Mouse (Mus musculus): Measurements from ENCODE around the gene Dhx8. TPM values are rescaled to one million over a fixed set of nuclear protein-coding genes. Genes with fewer than 3 reads are reported as not detected.

The Dhx8 gene
- polyA plus RNA-seq, 1 experiment from 2014 or later: 41.8 TPM

DNA sequence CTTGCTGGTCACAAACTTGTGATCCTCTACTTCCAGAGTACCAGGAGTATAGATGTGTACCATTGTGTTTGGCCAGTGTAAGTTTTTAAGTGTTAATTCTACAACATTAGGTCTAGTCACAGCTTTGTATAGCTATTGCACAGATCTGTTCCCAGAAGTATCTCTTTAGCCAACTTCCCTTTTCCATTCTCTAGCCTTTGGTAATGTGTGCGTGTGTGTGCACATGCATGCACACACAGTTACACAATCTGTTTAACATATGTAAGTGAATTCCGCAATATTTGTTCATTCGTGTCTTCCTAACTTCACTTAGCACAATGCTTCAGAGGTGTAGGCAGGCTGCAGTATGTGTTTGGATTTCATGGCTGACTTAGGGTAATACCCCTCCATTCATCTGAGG lies 26.8 kb downstream of the Dhx8 start:
- ATAC-seq (ENCODE audit: low FRiP score): no peak
- H3K9me3 ChIP-seq (replicated peaks): no peaks in the 10 kb centered on the region
- H3K27ac ChIP-seq: no peak overlapping the region
- no peaks in the 10 kb centered on the region for H3K27me3 ChIP-seq
- H3K4me1 ChIP-seq: no peaks in the 10 kb centered on the region
- no peak overlapping the region for H3K4me2 ChIP-seq (replicated peaks)
- peaks cover 87% of the 10 kb centered on the region for H3K36me3 ChIP-seq
- no peak overlapping the region for H3K9ac ChIP-seq
- 89% methylated on average over 3 of the region's 3 CpGs for WGBS
- no peak overlapping the region for H3K4me3 ChIP-seq

DNA sequence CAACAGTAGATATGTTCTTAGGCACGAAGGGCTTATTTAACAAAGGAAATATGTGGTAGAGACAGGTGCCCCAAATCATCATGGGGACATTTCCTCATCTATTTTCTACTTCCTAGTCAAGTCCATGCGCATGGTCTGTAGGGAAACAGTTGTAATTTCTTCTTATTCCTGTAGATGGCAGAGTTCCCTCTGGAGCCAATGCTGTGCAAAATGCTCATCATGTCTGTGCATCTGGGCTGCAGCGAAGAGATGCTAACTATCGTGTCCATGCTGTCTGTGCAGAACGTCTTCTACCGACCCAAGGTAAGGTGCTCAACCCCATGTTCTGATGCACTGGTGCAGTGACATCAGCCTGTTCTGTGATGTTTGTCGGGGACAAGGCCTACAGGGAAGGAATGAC lies 31.0 kb downstream of the Dhx8 start:
- ATAC-seq (ENCODE audit: low FRiP score): no peak
- no peaks in the 10 kb centered on the region; the same call in 1 of the 2 replicates for H3K27me3 ChIP-seq
- no peak overlapping the region for H3K9ac ChIP-seq
- H3K4me3 ChIP-seq: no peak overlapping the region
- no peak overlapping the region for H3K27ac ChIP-seq
- H3K4me1 ChIP-seq: no peaks in the 10 kb centered on the region
- H3K36me3 ChIP-seq: peaks cover 88% of the 10 kb centered on the region
- H3K4me2 ChIP-seq (replicated peaks): no peak overlapping the region
- WGBS: 66% methylated on average over 7 of the region's 7 CpGs
- no peaks in the 10 kb centered on the region for H3K9me3 ChIP-seq (replicated peaks)

DNA sequence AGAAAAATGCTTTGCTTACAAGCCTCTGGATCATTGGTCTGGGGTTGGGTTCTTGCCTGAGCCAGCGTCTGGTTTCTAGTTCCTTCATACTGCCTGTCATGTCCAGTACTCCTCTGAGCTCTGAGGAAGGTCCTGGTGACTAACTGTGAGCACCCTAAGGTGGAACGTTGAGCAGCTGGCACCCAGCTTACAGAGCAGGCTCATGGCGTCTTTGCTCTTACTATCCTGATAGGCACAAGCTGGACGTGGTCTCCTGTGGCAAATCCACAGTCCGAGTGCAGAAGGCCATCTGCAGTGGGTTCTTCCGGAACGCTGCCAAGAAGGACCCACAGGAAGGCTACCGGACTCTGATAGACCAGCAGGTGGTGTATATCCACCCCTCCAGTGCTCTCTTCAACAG lies 31.8 kb downstream of the Dhx8 start:
- ATAC-seq (ENCODE audit: low FRiP score): no peak
- Histone ChIP-seq H3K9me3 (replicated peaks) (no peaks in the 10 kb centered on the region), H3K36me3 (peaks cover 89% of the 10 kb centered on the region), H3K4me3 (no peak overlapping the region), H3K9ac (no peak overlapping the region), H3K4me1 (no peaks in the 10 kb centered on the region), H3K27me3 (peaks cover 5% of the 10 kb centered on the region; the same call in 1 of the 2 replicates), H3K27ac (no peak overlapping the region), H3K4me2 (replicated peaks) (no peak overlapping the region)
- WGBS: 94% methylated on average over 8 of the region's 8 CpGs

DNA sequence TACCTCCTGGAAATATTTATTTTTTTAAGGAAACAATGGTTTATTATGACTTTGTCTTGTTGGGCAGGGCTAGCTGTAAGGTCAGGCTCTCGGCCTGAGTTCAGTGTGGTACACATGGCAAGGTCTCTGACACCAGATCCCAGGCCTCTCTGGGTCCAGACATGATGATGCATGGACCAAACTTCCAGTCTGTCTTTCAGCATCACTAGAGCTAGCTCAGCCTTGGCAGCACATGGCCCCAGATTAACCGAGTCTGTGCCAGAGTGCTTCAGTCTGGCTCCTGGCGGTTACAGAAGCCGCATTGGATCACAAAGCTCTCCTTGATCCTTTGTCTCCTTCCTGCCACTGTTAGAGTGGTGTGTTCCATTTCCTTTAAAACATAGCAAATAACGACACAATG lies 34.6 kb downstream of the Dhx8 start:
- Histone ChIP-seq H3K9me3 (replicated peaks) (no peaks in the 10 kb centered on the region), H3K36me3 (peaks cover 62% of the 10 kb centered on the region), H3K27me3 (peaks cover 31% of the 10 kb centered on the region), H3K4me2 (replicated peaks) (no peak overlapping the region), H3K4me3 (no peak overlapping the region), H3K9ac (no peak overlapping the region), H3K27ac (no peak overlapping the region), H3K4me1 (peaks cover 7% of the 10 kb centered on the region)
- ATAC-seq (ENCODE audit: low FRiP score): no peak
- 71% methylated on average over 5 of the region's 5 CpGs for WGBS

DNA sequence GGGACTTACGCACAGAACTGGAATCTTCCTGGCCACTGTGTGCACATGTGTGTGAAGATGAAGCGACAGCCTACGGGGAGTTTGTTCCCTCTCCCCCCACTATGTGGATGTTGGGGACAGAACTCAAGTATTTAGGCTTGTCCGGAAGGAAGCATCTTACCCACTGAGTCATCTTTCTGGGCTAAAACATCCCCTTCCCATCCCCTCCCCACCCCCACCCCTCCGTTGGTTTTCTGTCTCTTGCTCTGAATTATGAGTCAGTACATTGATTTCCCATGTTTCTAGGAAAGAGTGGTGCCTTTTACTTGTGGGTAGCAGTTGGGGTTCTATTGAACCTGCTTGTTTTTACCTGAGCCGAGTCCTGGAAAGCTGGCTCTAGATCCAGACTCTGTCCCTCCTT lies 36.0 kb downstream of the Dhx8 start:
- H3K36me3 ChIP-seq: peaks cover 57% of the 10 kb centered on the region
- 92% methylated on average over 6 of the region's 6 CpGs for WGBS
- ATAC-seq (ENCODE audit: low FRiP score): no peak

GRCm38 (mm10) chr11:101770266-101770665 lies 37.5 kb downstream of the Dhx8 start:
- H3K4me2 ChIP-seq (replicated peaks): no peak overlapping the region
- 88% methylated on average over 12 of the region's 12 CpGs for WGBS
- no peak for ATAC-seq (ENCODE audit: low FRiP score)
- no peak overlapping the region for H3K27ac ChIP-seq
- no peak overlapping the region for H3K9ac ChIP-seq
- peaks cover 11% of the 10 kb centered on the region for H3K4me1 ChIP-seq
- no peaks in the 10 kb centered on the region for H3K9me3 ChIP-seq (replicated peaks)
- H3K27me3 ChIP-seq: peaks cover 56% of the 10 kb centered on the region
- peaks cover 41% of the 10 kb centered on the region for H3K36me3 ChIP-seq
- no peak overlapping the region for H3K4me3 ChIP-seq

More for the DNA sequence above, 36.0 kb downstream of the Dhx8 start:
- Histone ChIP-seq H3K4me2 (replicated peaks) (no peak overlapping the region), H3K27me3 (peaks cover 41% of the 10 kb centered on the region), H3K4me1 (peaks cover 11% of the 10 kb centered on the region), H3K9ac (no peak overlapping the region), H3K27ac (no peak overlapping the region), H3K4me3 (no peak overlapping the region), H3K9me3 (replicated peaks) (no peaks in the 10 kb centered on the region)

DNA sequence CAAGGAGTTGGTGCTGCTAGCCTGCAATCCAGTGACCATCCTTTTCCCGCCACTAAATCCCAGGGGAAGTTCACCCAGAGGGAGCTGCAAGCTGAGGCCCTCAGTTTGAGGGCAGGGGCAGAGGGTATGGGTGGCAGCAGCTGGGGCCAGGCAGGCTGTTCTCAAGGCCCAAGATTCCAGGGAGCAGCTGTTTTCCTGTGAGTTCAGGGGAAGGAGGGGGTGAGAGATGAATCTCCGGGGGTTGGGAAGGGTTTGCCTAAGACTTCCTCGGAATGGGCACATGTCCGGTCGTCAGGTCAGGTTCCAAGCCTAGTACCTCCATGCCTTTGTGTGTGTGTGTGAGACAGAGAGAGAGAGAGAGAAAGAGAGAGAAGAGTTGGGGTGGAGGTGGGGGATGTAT lies 39.3 kb downstream of the Dhx8 start:
- Histone ChIP-seq H3K36me3 (peaks cover 26% of the 10 kb centered on the region), H3K9ac (no peak overlapping the region), H3K27me3 (peaks cover 65% of the 10 kb centered on the region), H3K4me2 (replicated peaks) (peak overlapping the region; percentile 44), H3K27ac (no peak overlapping the region), H3K4me1 (peaks cover 11% of the 10 kb centered on the region), H3K4me3 (no peak overlapping the region), H3K9me3 (replicated peaks) (no peaks in the 10 kb centered on the region)
- WGBS: 4% methylated on average over 5 of the region's 5 CpGs
- peak; percentile 16; the same call in 1 of the 2 replicates for ATAC-seq (ENCODE audit: low FRiP score)

- peaks cover 11% of the 10 kb centered on the region for H3K4me1 ChIP-seq
- H3K9ac ChIP-seq: no peak overlapping the region
- H3K27ac ChIP-seq: no peak overlapping the region
- H3K4me3 ChIP-seq: no peak overlapping the region
- H3K27me3 ChIP-seq: peaks cover 66% of the 10 kb centered on the region
- H3K4me2 ChIP-seq (replicated peaks): peak overlapping the region; percentile 44
- H3K36me3 ChIP-seq: peaks cover 22% of the 10 kb centered on the region
- 1% methylated on average over 16 of the region's 16 CpGs for WGBS
- ATAC-seq (ENCODE audit: low FRiP score): peak; percentile 43; the same call in 1 of the 2 replicates
- H3K9me3 ChIP-seq (replicated peaks): no peaks in the 10 kb centered on the region
Measured at GRCm38 (mm10) chr11:101772449-101772848, 39.7 kb downstream of the Dhx8 start.

DNA sequence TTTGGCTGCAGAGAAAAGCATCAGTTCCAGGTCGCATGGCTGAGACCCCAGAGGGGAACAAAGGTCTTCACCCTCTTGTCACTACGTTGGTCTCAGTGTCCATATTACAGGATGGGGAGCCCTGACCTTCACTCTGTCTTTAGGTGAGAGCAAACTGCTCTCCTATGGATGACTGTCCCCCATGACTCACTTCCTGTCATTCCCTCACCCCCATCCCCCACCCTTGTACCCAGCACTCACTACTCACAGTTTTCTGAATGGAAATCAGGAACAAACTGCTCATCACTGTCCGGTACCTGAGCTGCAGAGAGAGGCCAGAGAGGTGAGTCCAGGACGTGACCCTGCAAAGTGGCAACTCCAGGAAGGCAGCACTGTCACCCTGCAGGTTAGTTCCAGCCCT lies 44.1 kb downstream of the Dhx8 start:
- Histone ChIP-seq H3K4me3 (no peak overlapping the region), H3K9me3 (replicated peaks) (no peaks in the 10 kb centered on the region), H3K27me3 (peaks cover 62% of the 10 kb centered on the region), H3K4me1 (peaks cover 8% of the 10 kb centered on the region), H3K9ac (no peak overlapping the region), H3K27ac (no peak overlapping the region), H3K36me3 (no peaks in the 10 kb centered on the region), H3K4me2 (replicated peaks) (no peak overlapping the region)
- 75% methylated on average over 4 of the region's 4 CpGs for WGBS
- ATAC-seq (ENCODE audit: low FRiP score): no peak

- no peak for ATAC-seq (ENCODE audit: low FRiP score)
- Histone ChIP-seq H3K36me3 (no peaks in the 10 kb centered on the region), H3K9ac (no peak overlapping the region), H3K9me3 (replicated peaks) (no peaks in the 10 kb centered on the region), H3K4me1 (peaks cover 18% of the 10 kb centered on the region), H3K27me3 (peaks cover 80% of the 10 kb centered on the region), H3K27ac (no peak overlapping the region), H3K4me3 (no peak overlapping the region), H3K4me2 (replicated peaks) (0 out of 2 replicates have a peak overlapping the region, but pooled peaks have one; percentile 2)
- 70% methylated on average over 1 of the region's 1 CpGs for WGBS
Measured at GRCm38 (mm10) chr11:101783135-101783534, 50.4 kb downstream of the Dhx8 start.

DNA sequence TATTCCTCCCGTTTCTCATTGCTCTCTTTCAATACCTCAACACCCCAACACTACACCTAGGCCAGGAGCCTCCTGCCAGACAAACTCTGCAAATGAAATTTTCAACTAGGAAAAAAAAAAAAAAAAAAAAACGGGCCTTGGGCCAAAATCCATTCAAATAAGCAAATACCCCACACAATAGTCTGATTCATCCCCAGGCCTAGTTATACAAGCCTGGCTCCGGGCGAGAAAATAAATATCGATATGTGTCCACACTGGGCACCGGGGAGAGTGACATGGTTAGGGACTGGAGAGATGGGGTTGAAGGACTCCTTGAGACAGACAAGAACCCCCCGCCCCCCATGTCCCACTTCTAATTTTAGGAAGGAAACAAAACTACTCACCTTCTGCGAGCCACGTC lies 50.9 kb downstream of the Dhx8 start:
- WGBS: 28% methylated on average over 9 of the region's 9 CpGs

DNA sequence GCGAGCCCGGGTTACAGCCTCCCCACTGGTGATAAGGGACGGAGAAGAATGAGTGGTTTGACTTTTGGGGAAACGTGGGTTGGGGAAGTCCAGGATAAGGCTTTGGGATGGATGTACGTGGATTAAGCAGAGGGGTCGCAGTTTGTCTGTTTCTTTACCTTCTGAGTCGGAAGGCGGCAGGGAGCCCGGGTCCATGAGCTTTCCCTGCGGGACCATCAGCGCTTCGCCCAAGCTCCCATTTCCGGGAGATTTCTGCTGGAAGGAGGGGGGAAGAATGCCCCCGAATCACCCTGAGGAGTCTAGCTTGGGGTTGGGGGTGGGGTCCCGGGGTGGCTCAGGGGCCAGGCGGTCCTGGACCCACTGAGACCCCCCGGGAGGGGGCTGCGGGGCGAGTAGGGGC lies 51.4 kb downstream of the Dhx8 start:
- Histone ChIP-seq H3K9ac (peak overlapping the region; percentile 69), H3K4me3 (peak overlapping the region; percentile 51), H3K9me3 (replicated peaks) (no peaks in the 10 kb centered on the region), H3K36me3 (no peaks in the 10 kb centered on the region), H3K4me1 (peaks cover 18% of the 10 kb centered on the region), H3K4me2 (replicated peaks) (peak overlapping the region; percentile 97), H3K27ac (0 out of 2 replicates have a peak overlapping the region, but pooled peaks have one; percentile 55), H3K27me3 (peaks cover 87% of the 10 kb centered on the region)
- ATAC-seq (ENCODE audit: low FRiP score): no peak
- WGBS: 2% methylated on average over 19 of the region's 19 CpGs

More for the DNA sequence above, 50.9 kb downstream of the Dhx8 start:
- Histone ChIP-seq H3K9ac (no peak overlapping the region), H3K9me3 (replicated peaks) (no peaks in the 10 kb centered on the region), H3K27ac (no peak overlapping the region), H3K27me3 (peaks cover 82% of the 10 kb centered on the region), H3K4me3 (peak overlapping the region; percentile 51), H3K4me1 (peaks cover 18% of the 10 kb centered on the region), H3K4me2 (replicated peaks) (peak overlapping the region; percentile 97), H3K36me3 (no peaks in the 10 kb centered on the region)
- no peak for ATAC-seq (ENCODE audit: low FRiP score)

GRCm38 (mm10) chr11:101784488-101785142 lies 51.9 kb downstream of the Dhx8 start:
- H3K4me1 ChIP-seq: peaks cover 18% of the 10 kb centered on the region
- no peaks in the 10 kb centered on the region for H3K9me3 ChIP-seq (replicated peaks)
- H3K36me3 ChIP-seq: no peaks in the 10 kb centered on the region
- peak; percentile 46; the same call in 1 of the 2 replicates for ATAC-seq (ENCODE audit: low FRiP score)
- H3K27ac ChIP-seq: peak overlapping the region; percentile 55
- under 1% methylated on average over 53 of the region's 67 CpGs for WGBS
- H3K4me2 ChIP-seq (replicated peaks): peak overlapping the region; percentile 97
- H3K4me3 ChIP-seq: peak overlapping the region; percentile 51
- H3K9ac ChIP-seq: peak overlapping the region; percentile 69
- H3K27me3 ChIP-seq: peaks cover 92% of the 10 kb centered on the region
